Mouse (Mus musculus): ENCODE results near the gene Cxcl16.
"Not testable (repeated sequence)": the region's sequence is repeated elsewhere in the genome, so short reads cannot be mapped to it uniquely, and the experiment has no call there.

Cxcl16 gene

DNA sequence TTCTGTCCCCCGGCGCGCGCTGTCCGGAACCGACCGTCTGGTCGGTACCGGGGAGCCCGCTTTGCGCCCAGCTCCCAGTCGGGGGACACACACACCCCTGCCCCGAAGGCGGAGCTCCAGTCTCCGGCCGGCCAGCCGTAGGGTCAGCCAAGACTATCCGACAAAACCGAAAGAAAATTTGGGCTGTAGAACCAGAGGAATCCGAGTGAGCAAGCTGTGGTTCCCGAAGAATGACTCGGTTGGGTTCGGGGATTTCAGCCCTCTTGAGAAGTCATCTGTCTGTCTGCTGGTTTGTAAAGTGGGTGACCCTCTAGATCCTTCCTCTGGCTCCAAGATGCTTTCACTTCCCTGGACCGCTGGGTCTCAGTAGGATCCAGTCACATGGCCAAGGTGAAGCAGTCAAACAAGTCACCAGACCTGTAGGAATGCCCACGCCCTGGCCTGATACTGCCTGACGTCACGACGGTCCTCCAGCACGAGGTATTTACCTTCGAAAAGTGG lies at the start of gene Cxcl16:
TSS of gene Cxcl16 (minus strand) at position 384 of the 501 bp plus-strand sequence.
- no peak for DNase-seq

DNA sequence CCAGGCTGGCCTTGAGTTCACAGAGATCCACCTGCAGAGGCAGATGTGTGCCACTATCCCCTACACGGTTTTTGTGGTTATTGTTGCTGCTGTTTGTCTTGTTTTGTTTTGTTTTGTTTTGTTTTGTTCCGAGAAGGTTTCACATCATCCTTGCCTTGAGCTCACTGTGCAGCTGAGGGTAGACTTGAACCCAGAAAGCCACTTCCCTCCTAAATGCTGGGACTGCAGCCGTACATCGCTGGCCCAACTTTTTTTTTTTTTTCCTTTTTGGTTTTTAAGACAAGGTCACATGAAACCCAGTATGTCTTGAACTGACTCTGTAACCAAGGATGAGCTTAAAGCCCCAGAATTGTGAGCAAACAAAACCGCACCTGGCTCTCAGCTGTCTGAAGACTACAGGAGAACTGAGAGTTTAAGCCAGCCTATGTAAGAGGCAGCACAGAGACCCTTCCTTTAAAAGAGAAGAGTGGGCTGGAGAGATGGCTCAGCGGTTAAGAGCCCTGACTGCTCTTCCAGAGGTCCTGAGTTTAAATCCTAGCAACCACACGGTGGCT lies 47.3 kb upstream of the Cxcl16 start:
- DNase-seq = peak; percentile 54

DNA sequence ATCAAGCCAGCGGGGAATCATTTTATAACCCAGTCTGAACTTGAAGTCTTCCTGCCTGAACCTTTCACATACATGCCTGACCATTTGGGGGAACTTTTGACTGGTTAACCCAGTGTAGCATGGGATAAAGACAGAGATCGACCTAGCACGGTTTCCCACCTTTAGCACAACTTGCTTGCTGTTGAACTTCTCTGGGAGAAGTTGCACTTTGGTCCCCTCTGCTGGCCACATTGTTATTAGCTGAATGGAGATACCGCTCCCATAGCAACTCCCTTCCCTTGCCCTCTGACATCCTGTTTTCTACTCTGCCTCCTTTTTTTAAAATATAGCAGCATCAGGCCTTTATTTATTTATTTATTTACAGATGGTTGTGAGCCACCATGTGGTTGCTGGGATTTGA lies 46.6 kb upstream of the Cxcl16 start:
- DNase-seq = peak; percentile 90

DNA sequence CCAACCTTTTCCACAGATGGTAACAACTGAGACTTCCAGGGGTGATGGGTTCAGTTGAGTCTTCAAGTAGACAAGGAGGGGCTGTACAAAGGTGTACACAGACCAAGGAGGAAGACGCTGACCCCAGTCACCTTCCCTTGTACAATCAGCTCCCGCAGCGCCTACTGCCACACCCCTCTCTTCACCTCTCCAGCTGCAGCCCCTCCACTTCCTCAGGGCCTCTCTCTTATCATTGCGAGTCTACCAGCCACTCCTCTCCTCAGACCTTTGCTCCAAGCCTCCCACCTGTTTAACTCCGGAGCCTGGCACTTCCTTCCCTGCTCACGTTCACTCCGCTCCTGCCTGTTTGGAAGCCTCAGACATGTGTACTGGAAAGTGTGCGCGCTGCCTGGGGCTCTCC lies 45.2 kb upstream of the Cxcl16 start, which contains the start of gene Tm4sf5:
TSS of gene Tm4sf5 (plus strand) at position 275 of the 400 bp plus-strand sequence.
- no peak for DNase-seq

DNA sequence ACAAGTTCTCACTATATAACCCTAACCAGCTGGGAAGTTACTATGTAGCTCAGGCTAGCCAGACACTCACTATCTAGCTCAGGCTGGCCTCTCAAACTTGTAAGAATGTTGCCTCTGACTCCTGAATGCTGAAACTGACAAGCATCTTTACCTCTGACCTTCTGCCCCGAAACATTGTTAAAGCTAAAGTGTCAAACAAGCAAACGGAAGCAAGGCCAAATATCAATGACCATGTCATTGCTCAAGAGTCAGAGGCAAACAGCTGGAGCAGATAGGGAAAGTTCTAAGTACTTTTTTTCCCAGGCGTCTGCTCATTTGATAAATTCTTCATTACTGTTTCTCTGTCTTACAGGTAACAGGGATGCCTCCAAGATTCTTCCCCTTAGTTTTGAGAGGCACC lies 42.2 kb upstream of the Cxcl16 start:
- DNase-seq = no peak

DNA sequence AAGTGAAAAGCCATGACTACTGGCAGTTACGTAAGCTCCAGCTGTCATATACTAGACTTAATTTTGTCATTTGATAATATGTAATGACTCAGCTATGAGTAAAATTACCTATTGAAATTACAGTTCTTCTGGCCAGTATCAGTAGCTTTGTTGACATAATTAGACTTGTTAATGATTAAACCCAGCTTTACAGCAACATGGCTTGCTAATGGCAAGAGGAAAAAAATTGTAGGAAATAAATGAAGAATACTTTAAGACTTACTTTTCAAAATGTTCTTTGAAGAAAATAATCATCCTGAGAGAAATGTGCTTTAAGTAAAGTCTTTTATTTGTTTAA lies 40.7 kb upstream of the Cxcl16 start:
- no peak for DNase-seq

DNA sequence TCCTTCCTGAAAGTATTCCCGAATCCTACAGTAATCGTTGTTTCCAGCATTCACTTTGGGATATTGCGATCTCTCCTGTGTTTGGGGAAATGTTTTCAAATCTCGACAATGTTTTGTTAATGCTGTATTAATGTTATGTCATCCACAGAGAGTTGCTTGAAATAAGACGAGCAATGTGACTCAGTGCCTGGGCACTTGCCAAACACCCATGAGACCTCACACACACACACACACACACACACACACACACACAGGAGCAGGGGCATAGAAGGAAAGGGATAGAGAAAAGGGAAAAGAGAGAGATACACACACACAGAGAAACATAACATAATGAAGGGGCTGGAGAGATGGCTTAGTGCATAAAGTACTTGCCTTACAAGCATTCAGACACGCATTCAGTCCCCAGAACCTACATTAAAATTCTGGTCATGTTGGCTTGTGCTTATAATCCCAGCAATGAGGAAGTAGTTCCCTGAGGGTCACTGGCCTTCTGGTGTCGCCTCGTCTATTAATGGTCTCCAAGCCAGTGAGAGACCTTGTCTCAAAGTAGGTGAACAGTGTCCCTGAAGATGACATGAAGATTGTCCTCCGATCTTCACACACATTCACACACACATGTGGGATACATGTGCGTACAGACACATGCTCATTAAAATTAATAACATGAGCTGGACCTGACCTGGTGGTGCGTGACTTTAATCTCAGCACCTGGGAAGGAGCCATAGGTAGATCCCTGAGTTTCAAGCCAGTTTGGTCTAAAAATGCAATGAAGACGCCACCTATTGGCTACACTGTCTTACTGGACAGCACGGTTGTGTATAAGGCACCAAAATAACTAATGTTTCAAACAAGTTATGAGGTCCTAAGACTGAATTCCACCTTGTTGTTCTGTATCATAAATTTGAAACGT lies 40.0 kb upstream of the Cxcl16 start:
- no peak for DNase-seq

DNA sequence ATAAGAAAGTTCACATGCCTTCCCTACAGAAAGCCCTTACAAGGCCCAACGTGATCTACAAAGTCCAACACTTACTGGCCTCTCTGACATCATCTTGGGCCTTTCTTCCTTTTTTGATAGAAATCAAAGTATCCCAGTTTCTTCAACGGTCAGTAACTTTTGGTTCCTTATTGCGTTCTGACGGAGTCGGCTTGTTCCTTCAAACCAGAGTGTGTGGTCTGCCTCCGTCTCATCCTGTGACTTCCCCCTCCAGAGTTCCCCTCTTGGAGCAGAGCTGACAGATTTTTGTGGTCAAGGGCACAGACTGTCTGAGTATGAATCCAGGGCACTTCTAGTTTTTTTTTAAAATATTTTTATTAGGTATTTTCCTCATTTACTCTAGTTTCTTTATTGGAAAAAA lies 29.9 kb upstream of the Cxcl16 start:
- DNase-seq = no peak

DNA sequence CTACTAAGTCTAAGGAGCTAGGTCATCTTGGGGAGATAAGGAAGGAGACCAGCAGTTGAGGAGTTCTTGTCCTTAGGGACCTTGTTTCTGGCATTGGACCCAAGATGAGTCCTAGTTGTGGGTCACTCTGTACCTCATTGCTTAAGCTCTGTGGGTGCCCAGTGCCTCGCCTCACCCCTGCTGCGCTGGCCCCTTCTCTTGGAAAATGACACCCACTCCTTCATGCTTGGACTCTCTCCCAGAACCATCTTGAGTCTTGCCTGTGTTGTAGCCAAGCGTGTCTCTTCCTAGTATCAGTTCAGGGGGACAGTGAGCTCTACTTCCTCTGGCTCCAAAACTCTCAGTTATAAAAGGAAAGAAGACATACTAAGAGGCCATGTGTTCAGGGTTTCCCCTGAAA lies 29.4 kb upstream of the Cxcl16 start:
- no peak for DNase-seq

DNA sequence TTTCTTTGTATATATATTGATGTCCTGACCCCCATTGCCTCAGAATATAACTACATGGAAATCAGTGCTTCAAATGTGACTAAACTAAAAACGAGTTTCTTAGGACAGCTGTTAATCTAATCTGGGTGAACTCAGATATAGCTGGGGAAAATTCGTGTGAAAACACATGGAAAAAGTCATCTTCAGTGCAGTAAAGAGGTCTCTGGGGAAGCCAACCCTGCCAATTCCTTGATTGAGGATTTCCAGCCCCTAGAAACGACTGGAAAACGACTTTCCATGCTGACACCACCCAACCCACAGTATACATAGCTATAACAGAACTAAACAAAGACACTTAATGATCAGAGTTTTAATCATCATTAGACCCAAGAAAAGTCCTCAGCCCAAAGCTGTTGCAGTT lies 28.0 kb upstream of the Cxcl16 start:
- no peak for DNase-seq

DNA sequence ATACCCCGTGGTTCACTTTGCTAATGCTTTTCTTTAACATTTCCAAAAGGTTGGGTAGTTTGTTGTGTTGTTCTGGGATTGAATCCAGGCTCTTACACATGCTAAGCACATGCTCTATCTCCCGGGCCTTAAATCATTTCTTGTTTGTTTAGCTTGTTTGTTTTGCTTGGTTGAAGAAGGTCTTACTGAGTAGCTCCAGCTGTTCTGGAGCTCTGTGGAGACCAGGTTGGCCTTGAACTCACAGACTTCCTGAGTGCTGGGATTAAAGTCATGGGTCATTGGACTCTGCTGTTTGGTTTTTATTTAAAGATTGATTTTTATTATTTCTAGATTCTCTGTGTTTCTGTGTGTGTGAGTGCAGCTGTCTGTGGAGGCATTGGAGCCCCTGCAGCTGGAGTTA lies 25.7 kb upstream of the Cxcl16 start:
- DNase-seq = no peak

DNA sequence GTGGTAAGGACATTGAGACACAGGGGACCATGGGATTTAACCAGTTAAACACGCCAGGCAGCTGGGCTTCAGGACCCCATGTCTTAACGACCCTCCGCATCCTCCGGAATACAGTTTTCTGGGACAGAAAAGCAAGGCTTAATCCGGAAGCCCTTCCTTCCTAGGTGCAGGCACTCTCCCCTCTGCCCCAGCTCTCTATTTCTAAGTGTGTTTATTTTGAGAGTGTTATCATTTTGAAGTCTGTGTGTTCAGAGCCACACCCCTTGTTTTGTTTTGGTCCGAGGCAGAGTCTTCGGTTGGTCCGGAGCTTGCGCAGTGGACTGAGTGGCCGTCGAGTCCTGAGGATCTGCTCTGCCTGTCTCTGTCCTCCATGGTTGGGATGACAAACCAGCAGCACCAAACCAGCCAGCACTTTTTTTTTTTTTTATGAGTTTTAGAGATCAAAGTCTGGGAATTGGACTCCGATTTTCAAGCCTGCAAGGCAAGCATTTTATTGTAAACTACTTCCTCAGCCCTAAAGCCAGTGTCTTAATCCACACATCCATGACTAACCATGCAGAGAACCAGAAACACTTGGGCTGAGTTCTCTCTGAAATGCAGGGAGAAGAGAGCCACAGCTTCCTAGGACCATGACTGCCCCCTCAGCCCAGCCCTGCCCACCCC lies 15.2 kb upstream of the Cxcl16 start:
- no peak for DNase-seq

DNA sequence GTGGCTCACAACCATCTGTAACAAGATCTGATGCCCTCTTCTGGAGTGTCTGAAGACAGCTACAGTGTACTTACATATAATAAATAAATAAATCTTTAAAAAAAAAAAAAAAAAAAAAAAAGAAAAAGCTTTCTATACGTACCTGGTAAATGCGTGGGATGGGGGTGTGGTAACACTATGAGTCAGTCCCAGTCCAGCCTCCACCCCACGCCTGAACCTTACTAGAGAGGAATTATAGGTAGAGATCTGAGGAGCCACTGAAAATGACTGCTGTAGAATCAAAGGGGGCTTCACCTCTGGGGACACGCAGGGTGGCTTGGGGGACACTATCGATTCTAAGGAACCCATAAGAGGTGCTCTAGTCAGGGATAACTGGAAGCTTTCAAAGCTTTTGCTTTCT lies 13.5 kb upstream of the Cxcl16 start:
- DNase-seq = not testable (repeated sequence)

DNA sequence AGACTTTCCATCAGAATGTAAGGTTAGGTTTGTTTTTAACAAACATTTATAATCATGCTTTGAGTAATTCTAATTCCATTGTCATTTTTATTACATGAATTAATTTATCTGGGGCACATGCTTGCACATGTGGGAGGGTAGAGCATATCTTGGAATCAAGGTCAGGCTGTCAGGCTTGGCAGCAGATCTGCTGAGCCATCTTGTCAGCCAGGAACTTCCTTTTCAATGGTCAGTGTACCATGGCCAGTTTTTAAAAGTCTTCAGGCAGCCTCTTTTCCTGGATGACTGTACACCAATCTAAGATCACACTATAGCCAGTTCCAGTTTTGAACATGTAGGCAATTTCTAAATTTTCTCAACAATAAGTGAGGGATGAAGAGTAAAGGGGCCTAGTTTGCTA lies 12.9 kb upstream of the Cxcl16 start:
- no peak for DNase-seq

DNA sequence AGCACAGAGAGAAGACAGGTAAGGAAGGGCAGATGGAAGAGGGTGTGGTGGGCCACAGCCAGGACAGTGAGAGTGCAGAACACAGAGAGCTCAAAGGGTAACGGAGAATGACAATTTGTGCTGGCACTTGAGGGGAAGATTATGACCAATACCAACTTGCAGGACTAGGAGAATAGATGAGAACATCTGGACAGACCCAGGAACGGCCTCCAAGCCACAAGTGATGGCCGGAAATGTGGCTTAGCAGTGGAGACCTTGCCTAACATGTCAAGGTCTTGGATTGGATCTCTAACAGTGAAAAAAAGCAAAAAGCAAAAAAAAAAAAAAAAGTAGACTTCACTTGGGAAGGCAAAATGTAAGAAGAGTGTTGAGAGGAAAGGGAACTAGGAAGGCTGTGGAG lies 10.0 kb upstream of the Cxcl16 start:
- no peak for DNase-seq

DNA sequence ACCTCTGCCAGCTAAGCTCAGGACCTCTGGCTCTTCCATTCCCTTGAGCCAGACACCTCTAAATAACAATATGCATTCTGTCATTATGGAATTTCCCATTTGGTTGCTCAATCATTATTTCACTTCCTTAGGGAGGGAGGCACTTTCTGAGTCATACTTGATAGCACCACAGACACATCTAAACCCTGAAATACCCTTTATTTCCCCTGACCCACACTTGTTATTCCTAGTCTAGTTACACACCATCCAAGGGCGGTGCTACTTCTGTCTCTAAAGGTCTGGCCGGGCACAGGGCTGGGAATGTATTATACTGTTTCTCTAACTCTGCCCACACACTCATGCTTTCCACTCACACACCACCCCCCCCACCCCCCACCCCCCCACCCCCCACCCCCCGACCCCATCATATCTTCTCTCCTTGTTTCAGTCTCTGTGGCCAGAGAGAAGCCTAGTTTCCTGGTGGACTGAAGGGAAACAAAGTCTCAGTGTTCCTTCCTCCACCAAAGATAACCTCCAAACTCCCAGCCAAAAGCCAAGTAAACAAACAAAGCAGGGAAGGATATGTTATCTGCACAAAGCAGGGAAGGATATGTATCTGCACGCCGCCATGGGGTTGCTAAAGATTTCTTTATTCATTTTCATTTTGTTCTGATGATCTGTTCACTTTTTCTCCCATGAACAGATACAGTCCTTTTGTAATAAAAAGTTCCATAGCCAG lies 8.3 kb upstream of the Cxcl16 start:
- no peak for DNase-seq

DNA sequence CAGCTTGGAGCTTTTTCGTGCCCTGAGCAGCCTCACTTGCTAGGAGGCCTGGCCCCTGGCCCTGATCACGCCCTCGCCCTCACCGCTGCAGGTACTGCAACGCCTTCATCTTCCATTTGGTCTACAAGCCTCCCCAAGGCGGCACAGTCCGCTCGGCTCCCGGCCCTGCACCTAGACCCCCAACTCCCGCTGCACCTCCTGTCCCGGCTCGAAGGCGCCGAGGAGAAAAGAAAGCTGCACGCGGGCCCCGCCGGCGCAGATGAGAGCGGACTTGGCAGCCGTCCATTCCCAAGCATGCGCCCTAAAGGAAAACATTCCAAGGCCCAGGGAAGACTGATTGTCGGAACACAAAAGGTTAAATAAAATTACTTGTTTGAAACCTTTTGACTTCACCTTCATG lies 6.0 kb upstream of the Cxcl16 start:
- DNase-seq = no peak

DNA sequence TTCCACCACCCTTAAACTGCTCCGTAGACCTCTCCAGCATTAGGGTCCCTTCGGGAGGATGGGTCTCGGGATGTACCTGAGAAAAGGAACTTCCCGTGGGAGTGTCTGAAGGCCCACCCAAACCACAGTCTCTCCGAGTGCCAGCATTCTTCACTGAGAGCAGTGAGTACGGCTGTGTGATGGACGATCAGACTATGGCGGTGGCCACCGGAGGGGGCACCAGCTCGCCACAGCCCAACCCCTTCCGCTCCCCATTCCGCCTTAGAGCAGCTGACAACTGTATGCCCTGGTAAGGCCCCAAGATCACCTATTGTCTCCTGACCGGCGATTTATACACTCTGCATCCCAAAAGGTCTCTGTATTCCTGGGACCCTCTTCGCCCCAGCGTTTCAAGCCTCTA lies 5.4 kb upstream of the Cxcl16 start:
- no peak for DNase-seq

DNA sequence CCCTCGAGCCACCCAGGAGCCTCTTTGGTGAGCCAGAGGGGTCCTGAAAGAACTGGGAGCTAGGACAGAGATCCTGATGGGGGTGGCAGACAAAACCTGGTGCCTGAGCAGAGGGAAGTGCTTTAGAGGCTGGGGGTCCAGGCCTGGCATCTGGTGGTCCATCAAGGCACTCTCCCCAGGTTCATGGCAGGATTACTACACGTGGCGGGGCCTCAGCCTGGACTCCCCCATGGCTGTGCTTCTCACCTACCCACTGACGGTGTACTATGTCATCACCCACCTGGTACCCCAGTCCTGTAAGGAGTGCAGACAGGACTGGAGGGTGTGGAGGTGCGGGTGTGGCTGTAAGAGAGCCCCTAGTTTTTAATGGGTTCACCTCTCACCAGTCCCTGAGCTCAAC lies 4.2 kb upstream of the Cxcl16 start:
- DNase-seq = no peak

DNA sequence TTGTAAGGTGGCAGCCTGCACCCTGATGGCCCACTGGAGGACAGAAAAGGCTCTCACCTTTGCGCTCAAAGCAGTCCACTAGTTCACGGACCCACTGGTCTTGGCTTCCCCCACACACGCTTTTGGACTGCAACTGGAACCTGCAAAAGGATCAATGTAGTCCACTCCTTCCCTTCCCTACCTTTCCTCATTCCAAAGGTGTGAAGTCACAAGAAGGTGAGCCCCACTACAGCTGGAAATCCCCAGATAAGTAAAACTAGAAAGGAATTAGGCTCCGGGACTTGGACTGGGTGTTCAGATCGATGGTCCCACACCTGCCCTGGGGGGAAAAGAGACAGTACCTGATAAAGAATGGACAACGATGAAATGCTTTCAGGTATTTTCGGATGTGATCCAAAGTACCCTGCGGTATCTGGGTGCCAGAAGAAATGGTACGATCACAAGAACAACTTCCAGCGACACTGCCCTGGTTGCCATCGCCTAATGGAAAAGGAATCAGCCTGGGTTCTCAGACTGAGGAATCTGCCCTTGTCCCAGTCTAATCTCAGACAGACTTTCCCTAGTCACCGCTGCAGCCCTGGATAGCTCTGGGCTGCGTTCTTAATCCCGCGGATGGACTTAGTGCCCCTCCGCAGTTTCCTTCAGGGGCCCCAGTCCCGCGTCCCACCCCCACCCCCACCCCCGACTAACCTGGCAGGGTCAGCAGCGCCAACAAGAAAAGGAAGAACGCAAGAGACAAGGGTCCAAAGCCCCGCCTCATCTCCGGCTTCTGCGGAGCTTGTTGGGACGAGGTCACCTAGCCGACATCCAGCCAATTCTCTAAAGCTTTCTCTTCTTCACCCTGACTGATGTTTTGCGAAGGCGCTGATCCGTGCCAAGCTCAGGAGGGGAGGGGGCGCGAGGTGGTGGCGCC lies 840 bp downstream of the Cxcl16 start, which contains the start of gene Zmynd15:
TSS of gene Zmynd15 (plus strand) at position 746 of the 913 bp plus-strand sequence.
- DNase-seq = no peak

DNA sequence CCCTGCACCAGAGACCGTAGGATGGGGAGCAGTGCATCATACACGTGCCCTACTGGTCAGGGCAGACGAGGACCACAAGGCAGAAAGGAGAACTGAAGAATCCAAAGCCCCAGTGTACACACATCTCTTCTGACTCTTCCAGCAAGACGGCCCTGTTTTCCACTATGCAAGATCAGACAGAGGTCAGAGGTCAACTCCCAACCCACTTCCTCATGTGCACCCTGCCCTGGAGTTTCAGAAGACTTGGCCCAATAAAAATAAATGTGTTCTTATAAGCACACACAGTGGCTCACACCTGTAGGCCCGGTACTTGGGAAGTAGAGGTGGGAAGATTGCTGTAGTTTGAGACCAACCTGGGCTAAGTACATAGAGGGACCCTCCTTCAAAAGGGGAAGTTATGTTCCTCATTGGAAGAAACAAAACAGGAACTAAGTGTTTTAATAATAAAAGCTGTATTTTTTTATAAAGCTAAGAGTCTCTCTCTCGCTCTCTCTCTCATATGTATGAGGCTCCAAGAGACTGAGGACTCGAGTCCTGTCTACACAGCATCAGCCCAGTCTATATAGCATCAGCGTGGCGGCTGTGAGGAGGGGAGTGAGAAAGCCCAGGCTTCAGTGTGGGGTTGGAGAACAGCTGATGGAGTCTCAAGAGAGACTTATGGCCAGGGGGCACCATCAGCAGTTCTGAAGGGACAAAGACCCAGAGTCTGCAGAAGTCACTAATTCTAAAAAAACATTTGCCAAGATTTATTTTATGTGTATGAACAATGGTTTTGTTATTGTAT lies 6.3 kb downstream of the Cxcl16 start:
- DNase-seq = no peak
